Mouse (Mus musculus): Measurements from ENCODE around the gene Abhd14b. TPM values are rescaled to one million over a fixed set of nuclear protein-coding genes. Genes with fewer than 3 reads are reported as not detected.

Abhd14b gene
- total and polyA plus RNA-seq, 3 experiments = 6.6 to 27.8 (median 6.8) TPM

DNA sequence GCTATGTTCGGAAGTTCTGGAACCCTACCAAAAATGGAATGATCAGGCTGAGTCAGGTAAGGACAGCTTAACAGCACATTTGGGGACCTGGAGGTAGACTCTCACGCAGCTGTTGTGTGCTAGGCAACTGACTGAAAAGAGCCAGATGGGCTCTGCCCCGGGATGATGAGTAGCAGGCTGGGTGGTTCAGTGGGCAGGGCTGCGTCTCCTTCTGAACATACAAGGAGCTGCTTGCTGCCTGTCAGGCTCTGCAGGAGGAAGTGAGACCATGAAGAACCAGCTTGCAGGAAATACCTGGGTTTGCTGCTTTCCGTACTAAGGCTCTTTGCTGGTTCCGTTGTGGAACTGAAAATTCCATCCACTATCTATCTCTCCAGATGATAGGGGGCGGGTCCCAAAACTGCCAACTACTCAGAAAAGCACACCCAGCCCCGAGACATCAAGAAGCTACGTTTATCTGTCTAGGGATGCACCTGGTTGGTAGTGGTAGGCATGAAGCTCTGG, 36.1 kb upstream of the Abhd14b start:
- Histone ChIP-seq H3K4me3 (no peak overlapping the region), H3K79me2 (replicated peaks; ENCODE audit: control insufficient read depth, insufficient read depth, low read length) (no peaks in the 10 kb centered on the region), H3K4me1 (ENCODE audit: control insufficient read depth, insufficient read depth, low read length) (peaks cover 10% of the 10 kb centered on the region), H3K27me3 (ENCODE audit: control insufficient read depth, insufficient read depth, low read length) (no peaks in the 10 kb centered on the region), H3K36me3 (ENCODE audit: control insufficient read depth, insufficient read depth, low read length) (no peaks in the 10 kb centered on the region), H3K27ac (no peak overlapping the region), H3K9ac (ENCODE audit: low read depth, low read length) (no peak overlapping the region)
- 38% methylated on average over 9 of the region's 9 CpGs for WGBS
- intact Hi-C loops (cut with DNase I) = no loop called here
- DNase-seq = no peak
- TF ChIP-seq EP300 (IDR thresholded peaks at IDR 0.05; ENCODE audit: insufficient read depth, low read depth, low read length) (no peak), POLR2A (IDR thresholded peaks at IDR 0.05; ENCODE audit: insufficient read depth, low read depth, low read length) (no peak), CTCF (IDR thresholded peaks at IDR 0.05) (no peak)

DNA sequence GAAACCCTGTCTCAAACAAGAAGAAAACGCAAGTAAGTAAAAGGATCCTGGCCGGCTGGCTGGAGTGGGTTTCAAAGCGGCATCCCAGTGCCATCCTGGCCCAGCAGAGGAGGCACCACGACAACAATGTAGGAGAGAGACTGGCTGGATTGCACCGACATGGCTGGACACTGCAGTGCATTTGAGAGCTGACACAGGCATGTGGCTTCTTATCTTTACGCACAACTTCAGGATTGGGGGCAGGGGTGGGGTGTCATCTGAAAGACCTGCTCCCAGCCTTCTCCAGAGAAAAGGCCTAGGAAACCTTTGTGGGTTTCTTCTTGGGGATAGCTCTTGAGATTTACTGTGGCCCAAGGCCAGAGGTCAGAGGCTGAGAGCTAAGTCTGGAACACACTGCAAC, 35.5 kb upstream of the Abhd14b start:
- 67% methylated on average over 6 of the region's 6 CpGs for WGBS
- Histone ChIP-seq H3K36me3 (ENCODE audit: control insufficient read depth, insufficient read depth, low read length) (no peaks in the 10 kb centered on the region), H3K27me3 (ENCODE audit: control insufficient read depth, insufficient read depth, low read length) (no peaks in the 10 kb centered on the region), H3K9ac (ENCODE audit: low read depth, low read length) (no peak overlapping the region), H3K79me2 (replicated peaks; ENCODE audit: control insufficient read depth, insufficient read depth, low read length) (no peaks in the 10 kb centered on the region), H3K27ac (no peak overlapping the region), H3K4me1 (ENCODE audit: control insufficient read depth, insufficient read depth, low read length) (peaks cover 7% of the 10 kb centered on the region), H3K4me3 (no peak overlapping the region)
- intact Hi-C loops (cut with DNase I) = no loop called here
- DNase-seq = no peak
- TF ChIP-seq CTCF (IDR thresholded peaks at IDR 0.05) (no peak), POLR2A (IDR thresholded peaks at IDR 0.05; ENCODE audit: insufficient read depth, low read depth, low read length) (no peak), EP300 (IDR thresholded peaks at IDR 0.05; ENCODE audit: insufficient read depth, low read depth, low read length) (no peak)

DNA sequence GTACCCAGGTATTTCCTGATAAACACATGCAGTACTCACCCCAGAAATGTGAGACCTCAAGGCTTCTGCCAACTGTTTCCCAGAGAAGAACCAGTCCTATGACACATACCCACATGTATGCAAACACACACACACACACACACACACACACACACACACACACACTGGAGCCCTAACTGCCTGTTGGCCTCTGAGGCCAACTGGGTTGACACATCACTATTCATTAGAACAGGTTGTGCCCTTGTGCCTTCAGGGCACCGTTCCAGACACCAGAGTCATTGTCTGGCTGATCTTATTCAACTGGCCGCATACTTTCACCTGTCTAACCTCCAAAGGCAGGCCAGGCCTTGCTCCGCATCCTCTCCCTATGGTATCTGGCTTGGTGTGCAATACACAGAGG, 35.0 kb upstream of the Abhd14b start:
- H3K4me3 ChIP-seq = no peak overlapping the region
- intact Hi-C loops (cut with DNase I) = no loop called here
- DNase-seq = no peak
- H3K27ac ChIP-seq = no peak overlapping the region
- 75% methylated on average over 3 of the region's 3 CpGs for whole genome bisulfite sequencing
- H3K9ac ChIP-seq (ENCODE audit: low read depth, low read length) = no peak overlapping the region
- TF ChIP-seq POLR2A (IDR thresholded peaks at IDR 0.05; ENCODE audit: insufficient read depth, low read depth, low read length) = no peak
- no peak for TF ChIP-seq CTCF (IDR thresholded peaks at IDR 0.05)
- TF ChIP-seq EP300 (IDR thresholded peaks at IDR 0.05; ENCODE audit: insufficient read depth, low read depth, low read length) = no peak
- H3K27me3 ChIP-seq (ENCODE audit: control insufficient read depth, insufficient read depth, low read length) = no peaks in the 10 kb centered on the region
- H3K36me3 ChIP-seq (ENCODE audit: control insufficient read depth, insufficient read depth, low read length) = no peaks in the 10 kb centered on the region
- peaks cover 4% of the 10 kb centered on the region; the same call in 1 of the 2 replicates for H3K4me1 ChIP-seq (ENCODE audit: control insufficient read depth, insufficient read depth, low read length)
- no peaks in the 10 kb centered on the region for H3K79me2 ChIP-seq (replicated peaks; ENCODE audit: control insufficient read depth, insufficient read depth, low read length)

DNA sequence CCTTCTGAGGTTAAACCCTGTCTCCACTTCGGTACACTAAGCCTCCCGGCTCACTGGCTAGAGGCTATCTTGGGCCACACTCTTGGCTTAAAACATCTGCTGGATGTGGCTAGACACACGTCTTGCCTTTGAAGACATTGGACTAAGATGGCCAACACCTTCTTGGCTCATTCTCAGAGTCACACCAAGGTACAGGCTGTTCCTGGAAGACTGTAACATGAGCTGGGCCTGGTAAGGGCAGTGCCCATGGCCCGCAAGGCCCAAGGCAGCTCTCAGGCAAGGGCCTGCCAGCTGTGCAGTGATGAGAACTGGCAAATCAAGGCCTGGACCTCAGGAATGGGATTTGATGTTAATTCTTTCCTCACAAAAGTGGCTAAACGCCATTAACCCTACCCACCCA, 33.7 kb upstream of the Abhd14b start:
- 87% methylated on average over 5 of the region's 5 CpGs for WGBS
- H3K9ac ChIP-seq (ENCODE audit: low read depth, low read length) = no peak overlapping the region
- no peak for DNase-seq

DNA sequence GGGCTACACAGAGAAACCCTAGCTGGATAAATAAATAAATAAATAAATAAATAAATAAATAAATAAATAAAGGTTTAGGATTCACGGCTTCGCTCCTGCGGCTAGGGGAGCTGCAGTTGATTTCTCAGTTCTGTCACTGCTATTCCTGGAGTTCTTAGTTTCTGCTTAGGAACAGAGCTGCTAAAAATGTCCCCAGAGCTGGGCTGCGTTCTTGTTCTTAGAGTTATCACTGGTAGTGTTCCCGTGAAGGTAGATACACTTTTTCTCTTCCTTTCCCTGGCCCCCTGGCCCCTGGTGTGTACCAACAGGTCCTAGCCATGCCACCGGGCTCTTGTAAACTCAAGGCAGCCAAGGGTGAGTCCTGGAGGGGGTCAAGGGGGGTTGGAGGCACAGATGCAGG, 30.4 kb upstream of the Abhd14b start:
- no peak for TF ChIP-seq EP300 (IDR thresholded peaks at IDR 0.05; ENCODE audit: insufficient read depth, low read depth, low read length)
- TF ChIP-seq POLR2A (IDR thresholded peaks at IDR 0.05; ENCODE audit: insufficient read depth, low read depth, low read length) = no peak
- TF ChIP-seq CTCF (IDR thresholded peaks at IDR 0.05) = no peak
- WGBS = 56% methylated on average over 6 of the region's 6 CpGs
- Histone ChIP-seq H3K36me3 (ENCODE audit: control insufficient read depth, insufficient read depth, low read length) (no peaks in the 10 kb centered on the region), H3K4me3 (no peak overlapping the region), H3K9ac (ENCODE audit: low read depth, low read length) (no peak overlapping the region), H3K27ac (no peak overlapping the region; the same call in 1 of the 2 replicates), H3K4me1 (ENCODE audit: control insufficient read depth, insufficient read depth, low read length) (peaks cover 16% of the 10 kb centered on the region), H3K79me2 (replicated peaks; ENCODE audit: control insufficient read depth, insufficient read depth, low read length) (no peaks in the 10 kb centered on the region), H3K27me3 (ENCODE audit: control insufficient read depth, insufficient read depth, low read length) (no peaks in the 10 kb centered on the region)
- intact Hi-C loops (cut with DNase I) = loop anchor here (2.0 kb wide), 1 partner anchor 30 kb away; no protein-coding TSS in a partner anchor
- no peak for DNase-seq

More for the DNA sequence above, 33.7 kb upstream of the Abhd14b start:
- no peak overlapping the region for H3K27ac ChIP-seq
- H3K27me3 ChIP-seq (ENCODE audit: control insufficient read depth, insufficient read depth, low read length) = no peaks in the 10 kb centered on the region
- peaks cover 13% of the 10 kb centered on the region for H3K4me1 ChIP-seq (ENCODE audit: control insufficient read depth, insufficient read depth, low read length)
- TF ChIP-seq EP300 (IDR thresholded peaks at IDR 0.05; ENCODE audit: insufficient read depth, low read depth, low read length) (no peak), CTCF (IDR thresholded peaks at IDR 0.05) (no peak), POLR2A (IDR thresholded peaks at IDR 0.05; ENCODE audit: insufficient read depth, low read depth, low read length) (no peak)
- H3K36me3 ChIP-seq (ENCODE audit: control insufficient read depth, insufficient read depth, low read length) = no peaks in the 10 kb centered on the region
- no peak overlapping the region for H3K4me3 ChIP-seq
- intact Hi-C loops (cut with DNase I) = no loop called here
- H3K79me2 ChIP-seq (replicated peaks; ENCODE audit: control insufficient read depth, insufficient read depth, low read length) = no peaks in the 10 kb centered on the region

DNA sequence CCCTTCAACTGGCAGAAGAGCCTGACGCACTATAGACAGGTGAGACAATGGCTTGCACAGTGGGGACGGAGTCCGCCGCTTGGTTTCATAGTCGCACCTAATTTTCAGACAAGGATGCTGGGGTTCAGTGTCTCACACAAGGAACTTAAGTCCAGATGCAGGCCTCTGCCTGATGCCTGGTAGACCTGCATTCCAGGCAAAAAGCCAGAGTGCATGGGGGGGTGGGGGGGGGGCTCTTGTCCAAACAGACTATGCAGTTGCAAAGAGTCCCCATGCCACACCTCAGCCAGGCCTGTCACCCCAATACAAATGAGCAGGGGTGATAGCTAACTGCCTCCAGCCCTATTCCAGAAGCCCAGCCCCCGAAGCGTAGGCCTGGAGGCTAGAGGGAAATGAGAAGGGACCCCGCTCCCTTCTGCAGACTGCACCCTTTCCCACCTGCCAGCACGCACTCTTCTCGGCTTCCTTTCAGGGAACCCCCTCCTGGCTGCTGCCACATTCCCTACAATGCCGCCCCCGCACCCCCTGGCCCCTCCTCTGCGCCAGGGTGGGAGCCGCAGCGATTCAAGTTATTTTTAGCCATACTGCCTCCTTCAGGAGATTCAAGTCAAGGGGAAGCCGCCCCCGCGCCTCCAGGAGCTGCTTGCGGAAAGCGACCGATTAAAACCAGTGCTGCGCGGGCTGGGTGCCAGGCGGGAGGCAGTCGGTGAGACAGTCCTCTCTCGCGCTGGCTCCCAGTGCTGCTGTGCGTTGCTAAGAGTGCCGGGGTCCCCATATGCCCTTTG, 29.2 kb upstream of the Abhd14b start:
- intact Hi-C loops (cut with DNase I) = loop anchor here (1.0 to 2.0 kb wide), 2 partner anchors 31 to 51 kb away; no protein-coding TSS in a partner anchor
- Histone ChIP-seq H3K4me3 (peak overlapping the region; percentile 28; the same call in 1 of the 2 replicates), H3K27ac (peak overlapping the region; percentile 74), H3K27me3 (ENCODE audit: control insufficient read depth, insufficient read depth, low read length) (no peaks in the 10 kb centered on the region), H3K79me2 (replicated peaks; ENCODE audit: control insufficient read depth, insufficient read depth, low read length) (no peaks in the 10 kb centered on the region), H3K9ac (ENCODE audit: low read depth, low read length) (peak overlapping the region; percentile 69), H3K4me1 (ENCODE audit: control insufficient read depth, insufficient read depth, low read length) (peaks cover 16% of the 10 kb centered on the region), H3K36me3 (ENCODE audit: control insufficient read depth, insufficient read depth, low read length) (no peaks in the 10 kb centered on the region)
- TF ChIP-seq EP300 (IDR thresholded peaks at IDR 0.05; ENCODE audit: insufficient read depth, low read depth, low read length) (no peak), POLR2A (IDR thresholded peaks at IDR 0.05; ENCODE audit: insufficient read depth, low read depth, low read length) (0 out of 2 replicates have a peak, but pooled peaks have one; percentile 41), CTCF (IDR thresholded peaks at IDR 0.05) (peak; percentile 68)
- 16% methylated on average over 29 of the region's 29 CpGs for WGBS
- DNase-seq = peak; percentile 84 to 86

Data from heart, adult 2 months (tissue).